Mouse (Mus musculus) liver, embryonic 13.5 days (tissue): ENCODE measurements around the gene Prss46. TPM values are rescaled to one million over a fixed set of nuclear protein-coding genes. Genes with fewer than 3 reads are reported as not detected.
A peak's percentile ranks its signal among the peaks of the same experiment; 100 is the strongest.

Experiments used
- ATAC-seq: fragments of 200-750 bp; cut with Nextera tagmentation; 2 replicates; pipeline ENCODE4 v1.8.0; 2017; ENCODE audit warnings: low read depth, mild to moderate bottlenecking, moderate number of reproducible peaks, moderate library complexity
- DNase-seq: peaks from one replicate; pipeline ENCODE4 v3.0.0; 2022
- H3K27ac ChIP-seq: fragments of 300-500 bp; sonication (generic); 2 replicates; pipeline ENCODE4 v1.5.1; 2015; ENCODE audit warnings: moderate library complexity, mild to moderate bottlenecking, inconsistent platforms
- H3K27me3 ChIP-seq: fragments of 300-500 bp; sonication (generic); 2 replicates; pipeline ENCODE4 v1.6.1; 2015; ENCODE audit warnings: mild to moderate bottlenecking, inconsistent platforms
- H3K36me3 ChIP-seq: fragments of 300-500 bp; sonication (generic); 2 replicates; pipeline ENCODE4 v1.6.1; 2015; ENCODE audit warnings: mild to moderate bottlenecking, inconsistent platforms
- H3K4me1 ChIP-seq: fragments of 300-500 bp; sonication (generic); replicated peaks from 2 replicates; pipeline ENCODE4 v1.6.1; 2015; ENCODE audit warnings: inconsistent platforms
- H3K4me2 ChIP-seq: fragments of 300-500 bp; sonication (generic); 2 replicates; pipeline ENCODE4 v1.6.1; 2015; ENCODE audit warnings: inconsistent platforms, mild to moderate bottlenecking, moderate library complexity
- H3K4me3 ChIP-seq: fragments of 300-500 bp; sonication (generic); replicated peaks from 2 replicates; pipeline ENCODE4 v1.5.1; 2015; ENCODE audit warnings: mild to moderate bottlenecking, inconsistent platforms
- H3K9ac ChIP-seq: fragments of 300-500 bp; sonication (generic); 2 replicates; pipeline ENCODE4 v1.6.1; 2015; ENCODE audit warnings: mild to moderate bottlenecking, inconsistent platforms
- H3K9me3 ChIP-seq: fragments of 300-500 bp; sonication (generic); replicated peaks from 2 replicates; pipeline ENCODE4 v1.6.1; 2016; ENCODE audit warnings: inconsistent platforms
- WGBS: fragments of 180-500 bp; shearing (Covaris S2); methylation state at CpG from one replicate; pipeline ENCODE4 v1.1.7; 2015; ENCODE audit not compliant: insufficient replicate concordance; 5-methylcytosine and 5-hydroxymethylcytosine counted together
- polyA plus RNA-seq: library from polyadenylated mRNA; unstranded; fragments of >200 nt; fragmentation: Nextera tagmentation; extraction: Ambion mirVana; gene quantifications from 2 replicates; pipeline ENCODE4 v1.2.1, GENCODE M21; 2015

The Prss46 gene
- polyA plus RNA-seq, 1 experiment from 2014 or later: not detected

DNA sequence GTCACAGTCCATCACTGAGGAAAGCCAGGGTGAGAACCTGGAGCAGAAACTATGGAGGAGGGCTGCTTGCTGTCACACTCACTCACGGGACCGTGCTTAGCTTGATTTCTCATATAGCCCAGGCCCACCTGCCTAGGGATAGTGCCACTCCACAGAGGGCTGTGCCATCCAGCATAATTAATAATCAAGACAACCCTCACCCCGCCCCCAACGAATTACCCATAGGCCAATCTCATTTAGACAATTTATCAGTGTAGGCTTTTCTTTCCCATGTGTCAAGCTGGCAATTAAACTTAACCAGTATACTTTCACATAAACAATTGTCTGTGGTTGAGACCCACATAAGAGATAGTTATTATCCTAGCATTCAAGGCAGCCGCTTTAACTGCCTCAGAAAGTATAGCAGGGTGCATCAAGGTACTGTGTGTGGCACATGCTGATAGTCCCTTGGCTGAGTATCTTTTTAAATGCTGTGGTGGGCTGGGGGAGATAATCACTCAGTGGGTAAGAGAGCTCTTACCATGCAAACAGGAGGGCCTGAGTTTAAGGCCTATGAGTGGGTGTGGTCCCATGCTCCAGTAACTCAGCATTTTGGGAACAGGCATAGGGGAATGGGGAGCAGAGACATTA, 14.8 kb downstream of the Prss46 start:
- peak overlapping the region; percentile 69; the same call in 1 of the 2 replicates for H3K9ac ChIP-seq
- DNase-seq (peak; percentile 64), ATAC-seq (peak; percentile 94)
- H3K4me1 ChIP-seq: peaks cover 49% of the 10 kb centered on the region
- H3K36me3 ChIP-seq: no peaks in the 10 kb centered on the region
- H3K27ac ChIP-seq: peak overlapping the region; percentile 91
- H3K4me2 ChIP-seq: peak overlapping the region; percentile 86
- H3K27me3 ChIP-seq: peaks cover 5% of the 10 kb centered on the region; the same call in 1 of the 2 replicates
- WGBS: 19% methylated on average over 5 of the region's 5 CpGs
- peak overlapping the region; percentile 67 for H3K4me3 ChIP-seq
- H3K9me3 ChIP-seq: no peaks in the 10 kb centered on the region

DNA sequence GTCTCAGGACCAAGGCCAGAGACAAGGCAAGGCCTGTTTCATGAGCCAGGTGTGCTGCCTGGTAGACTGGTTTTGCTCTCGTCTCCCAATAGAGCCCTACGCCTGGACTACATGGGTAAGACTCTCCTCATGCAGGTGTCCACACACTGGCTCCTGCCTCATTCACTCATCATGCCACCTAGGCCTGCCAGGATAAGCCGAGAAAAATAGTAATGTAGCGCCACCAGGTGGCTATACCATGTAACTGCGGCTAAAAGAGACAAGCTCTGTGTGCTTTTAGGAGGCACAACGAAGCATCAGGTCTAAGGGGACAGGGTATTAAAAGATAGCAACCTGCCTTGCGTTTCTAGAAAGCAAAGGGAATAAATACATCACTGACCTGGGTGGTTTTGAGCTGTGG, 26.7 kb downstream of the Prss46 start:
- no peaks in the 10 kb centered on the region for H3K36me3 ChIP-seq
- H3K27me3 ChIP-seq: peaks cover 35% of the 10 kb centered on the region
- DNase-seq: no peak
- H3K9me3 ChIP-seq: no peaks in the 10 kb centered on the region
- no peak overlapping the region for H3K4me2 ChIP-seq
- no peak overlapping the region for H3K4me3 ChIP-seq
- H3K9ac ChIP-seq: no peak overlapping the region
- H3K27ac ChIP-seq: no peak overlapping the region
- ATAC-seq: peak; percentile 22
- 11% methylated on average over 7 of the region's 7 CpGs for WGBS
- H3K4me1 ChIP-seq: peaks cover 15% of the 10 kb centered on the region

DNA sequence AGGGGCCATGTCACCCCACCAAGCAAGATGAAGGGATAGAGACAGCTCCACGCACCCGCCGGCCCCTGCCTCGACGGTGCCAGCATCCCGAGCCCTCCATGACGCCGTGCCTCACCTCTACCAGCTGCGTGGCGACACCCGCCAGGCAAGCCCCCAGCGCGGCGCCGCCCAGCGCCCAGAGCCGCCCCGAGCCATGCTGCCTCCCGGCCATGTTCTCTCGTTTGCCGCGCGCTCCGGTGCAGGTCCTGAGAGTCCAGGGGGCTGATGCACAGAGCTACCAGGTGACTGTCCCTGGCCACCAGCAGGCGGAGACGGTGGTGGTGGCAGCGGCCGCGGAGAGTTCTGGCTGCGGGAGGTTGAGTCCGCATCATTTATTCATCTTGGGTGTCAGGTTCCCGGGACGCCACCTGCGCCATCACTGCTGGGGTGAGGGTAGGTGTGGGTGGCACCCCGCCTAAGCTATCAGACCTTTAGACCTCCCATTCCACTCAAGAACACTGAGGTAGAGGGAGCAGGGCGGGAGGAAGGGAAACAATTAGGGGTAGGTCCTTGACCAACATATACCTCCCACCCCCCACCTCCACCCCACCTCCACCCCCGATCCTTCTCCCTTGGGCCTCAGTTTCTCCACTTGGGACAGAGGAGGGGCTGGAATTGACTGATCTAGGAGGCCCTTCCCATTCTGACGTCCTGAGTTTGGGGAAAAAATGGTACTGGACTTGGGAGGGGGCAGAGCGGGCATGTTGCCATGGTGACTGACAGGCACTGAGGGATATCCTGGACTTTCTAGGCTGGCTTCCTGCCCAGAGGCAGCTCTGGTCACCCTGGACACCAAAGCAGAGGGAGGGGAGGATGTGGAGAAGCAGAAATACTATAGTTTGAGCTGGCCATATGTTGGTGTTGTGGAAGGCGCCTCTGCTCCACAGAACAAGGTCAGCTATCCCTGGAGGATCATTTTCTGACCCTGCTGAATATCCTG, 29.7 kb downstream of the Prss46 start:
- H3K9ac ChIP-seq: peak overlapping the region; percentile 13; the same call in 1 of the 2 replicates
- peak overlapping the region; percentile 28 for H3K4me3 ChIP-seq
- no peak for ATAC-seq
- H3K9me3 ChIP-seq: no peaks in the 10 kb centered on the region
- H3K27me3 ChIP-seq: peaks cover 44% of the 10 kb centered on the region
- DNase-seq: no peak
- H3K27ac ChIP-seq: peak overlapping the region; percentile 14; the same call in 1 of the 2 replicates
- peak overlapping the region; percentile 44 for H3K4me2 ChIP-seq
- H3K36me3 ChIP-seq: no peaks in the 10 kb centered on the region
- peaks cover 29% of the 10 kb centered on the region for H3K4me1 ChIP-seq
- WGBS: 13% methylated on average over 40 of the region's 40 CpGs

DNA sequence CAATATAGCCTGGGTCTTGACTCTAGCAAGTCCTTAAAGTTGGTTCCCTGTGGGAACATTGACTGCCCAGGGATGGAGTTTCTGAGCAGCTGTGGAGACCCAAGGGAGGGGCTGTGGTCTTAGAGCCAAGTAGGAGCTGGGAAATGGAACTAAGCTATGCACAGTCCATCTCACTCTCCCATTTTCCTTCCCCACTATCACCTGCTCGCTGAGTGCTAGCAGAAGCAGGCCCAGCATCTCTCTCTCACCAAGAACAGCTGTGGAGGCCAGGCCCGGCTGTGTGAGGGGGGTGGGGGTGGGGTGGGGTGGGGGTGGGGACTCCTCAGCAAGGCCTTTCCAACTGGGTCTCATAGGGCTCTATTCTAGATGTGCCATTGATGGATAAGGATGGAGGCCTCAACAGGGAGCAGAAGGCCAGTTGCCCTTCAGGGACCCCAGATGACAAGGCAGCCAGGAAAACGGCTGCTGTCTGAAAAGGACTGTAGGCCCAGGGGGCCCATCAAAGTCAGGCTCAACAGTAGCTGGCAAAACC, 30.4 kb downstream of the Prss46 start:
- Histone ChIP-seq H3K36me3 (no peaks in the 10 kb centered on the region), H3K4me3 (no peak overlapping the region), H3K27ac (peak overlapping the region; percentile 63), H3K27me3 (peaks cover 52% of the 10 kb centered on the region), H3K4me1 (peaks cover 29% of the 10 kb centered on the region), H3K9me3 (no peaks in the 10 kb centered on the region), H3K4me2 (no peak overlapping the region), H3K9ac (no peak overlapping the region)
- DNase-seq: no peak
- 31% methylated on average over 3 of the region's 3 CpGs for WGBS
- no peak for ATAC-seq

DNA sequence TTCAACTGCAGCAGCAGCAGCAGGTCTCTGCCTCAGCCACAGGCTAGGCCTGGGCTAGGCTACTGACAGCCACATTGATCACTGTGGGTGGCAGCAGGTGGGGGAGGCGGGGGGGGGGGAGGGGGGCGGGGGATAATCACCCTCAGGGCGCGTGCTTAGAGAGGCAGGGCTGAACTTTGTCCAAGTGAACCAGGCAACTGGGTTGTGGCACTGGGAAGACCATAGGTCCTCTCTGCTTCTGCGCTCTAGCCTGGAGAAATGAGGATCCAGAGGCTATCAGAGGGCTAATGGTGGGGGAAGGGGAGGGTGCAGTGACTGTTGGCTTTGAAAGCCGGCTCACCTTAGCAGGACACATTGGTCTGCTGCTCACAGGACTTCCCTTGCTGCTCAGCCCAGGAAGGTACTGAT, 31.0 kb downstream of the Prss46 start:
- Histone ChIP-seq H3K4me3 (no peak overlapping the region), H3K9me3 (no peaks in the 10 kb centered on the region), H3K27me3 (peaks cover 57% of the 10 kb centered on the region), H3K4me1 (peaks cover 29% of the 10 kb centered on the region), H3K4me2 (no peak overlapping the region), H3K27ac (peak overlapping the region; percentile 67), H3K9ac (no peak overlapping the region), H3K36me3 (no peaks in the 10 kb centered on the region)
- ATAC-seq: peak; percentile 63
- DNase-seq: no peak
- WGBS: 47% methylated on average over 4 of the region's 6 CpGs

DNA sequence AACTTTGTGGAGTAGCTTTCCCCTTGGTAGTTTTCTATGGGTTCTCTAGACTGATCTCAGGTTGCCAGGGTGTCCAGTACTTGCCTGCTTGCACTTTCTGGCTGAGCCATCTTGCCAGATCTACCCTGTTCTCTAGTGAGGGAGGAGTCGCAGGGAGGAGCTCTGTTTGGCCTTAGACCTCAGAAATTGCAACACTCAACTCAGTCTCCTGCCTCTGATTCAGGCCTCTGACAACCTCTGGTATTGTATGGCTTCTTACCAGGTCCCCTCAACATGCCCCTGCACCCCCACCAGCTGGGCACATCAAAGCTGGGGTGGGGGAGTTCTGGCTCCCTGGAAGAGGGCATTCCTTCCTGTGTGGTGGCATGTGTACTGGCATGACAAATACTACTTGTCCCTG, 33.0 kb downstream of the Prss46 start:
- Histone ChIP-seq H3K36me3 (no peaks in the 10 kb centered on the region), H3K9ac (no peak overlapping the region), H3K27me3 (peaks cover 68% of the 10 kb centered on the region), H3K4me2 (peak overlapping the region; percentile 11; the same call in 1 of the 2 replicates), H3K9me3 (no peaks in the 10 kb centered on the region), H3K4me3 (no peak overlapping the region), H3K4me1 (peaks cover 44% of the 10 kb centered on the region), H3K27ac (peak overlapping the region; percentile 36; the same call in 1 of the 2 replicates)
- 57% methylated on average over 1 of the region's 1 CpGs for WGBS
- DNase-seq (no peak), ATAC-seq (no peak)

DNA sequence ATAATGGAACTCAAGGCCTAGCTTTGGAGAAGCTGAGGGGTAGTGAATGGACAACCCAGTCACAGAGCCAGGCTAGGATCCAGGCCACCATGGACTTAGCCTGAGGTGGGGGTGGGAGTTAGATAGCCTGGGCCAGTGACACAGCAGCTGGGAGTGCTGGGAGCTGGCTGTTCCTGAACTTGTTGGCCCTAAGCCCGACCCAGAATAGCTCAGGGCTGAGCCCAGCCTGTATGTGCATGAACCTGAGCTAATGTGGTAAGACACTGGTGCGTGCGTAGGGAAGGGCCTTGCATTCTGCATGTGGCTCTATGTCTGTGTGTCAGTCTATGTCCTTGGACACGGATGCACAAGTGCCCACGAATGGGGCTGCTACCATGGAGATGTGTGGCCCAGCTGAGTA, 33.6 kb downstream of the Prss46 start:
- H3K27me3 ChIP-seq: peaks cover 63% of the 10 kb centered on the region
- H3K4me1 ChIP-seq: peaks cover 44% of the 10 kb centered on the region

DNA sequence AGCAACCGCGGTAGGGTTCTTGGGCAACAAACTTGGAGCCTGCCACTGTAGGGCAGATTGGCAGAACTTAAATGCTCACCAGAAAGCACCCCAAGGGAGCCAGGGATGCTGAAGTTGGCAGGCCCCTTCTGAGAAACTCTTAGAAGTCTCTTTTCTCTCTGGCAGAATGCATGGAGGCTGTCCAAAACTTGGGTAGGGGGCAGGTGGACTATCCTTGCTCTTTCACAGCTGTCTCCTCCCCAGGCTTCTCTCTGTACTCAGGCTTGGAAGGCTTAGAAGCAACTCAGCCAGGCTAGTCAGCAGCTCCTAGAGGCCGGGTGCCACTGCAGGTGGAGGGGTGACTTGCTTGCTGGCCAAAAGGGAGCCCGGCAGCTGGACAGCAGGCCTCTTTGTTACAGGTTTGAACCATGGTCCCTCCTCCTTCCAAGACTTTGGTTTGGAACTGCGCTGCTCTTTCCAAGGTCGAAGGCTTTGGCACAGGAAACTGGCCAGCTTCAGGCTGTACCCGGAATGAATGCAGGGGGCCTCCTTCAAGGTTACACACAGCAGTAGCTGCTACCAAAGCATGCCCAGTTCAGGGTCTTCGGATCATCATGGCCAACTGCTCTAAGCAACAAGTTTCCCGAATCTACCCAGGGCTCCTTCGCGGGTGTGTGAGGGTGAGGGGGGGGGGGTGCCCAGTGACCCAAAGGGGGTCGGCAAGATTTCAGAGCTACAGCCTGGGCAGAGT, 35.0 kb downstream of the Prss46 start, which contains the start of gene Als2cl:
TSS of gene Als2cl (plus strand) at position 680 of the 730 bp plus-strand sequence.
- peak within 1 kb of the TSS; percentile 57 for H3K4me3 ChIP-seq
- H3K27me3 ChIP-seq: peaks cover 48% of the 10 kb centered on the region
- H3K4me1 ChIP-seq: peaks cover 36% of the 10 kb centered on the region
- peak within 1 kb of the TSS; percentile 55; the same call in 1 of the 2 replicates for H3K9ac ChIP-seq
- H3K27ac ChIP-seq: peak within 1 kb of the TSS; percentile 61; the same call in 1 of the 2 replicates
- WGBS: 21% methylated on average over 12 of the region's 12 CpGs
- H3K36me3 ChIP-seq: no peaks in the 10 kb centered on the region; the same call in 1 of the 2 replicates
- peak within 1 kb of the TSS; percentile 62 for H3K4me2 ChIP-seq
- ATAC-seq (no peak), DNase-seq (no peak)
- no peaks in the 10 kb centered on the region for H3K9me3 ChIP-seq

More for the DNA sequence above, 33.6 kb downstream of the Prss46 start:
- WGBS: 69% methylated on average over 5 of the region's 5 CpGs
- Histone ChIP-seq H3K4me3 (no peak overlapping the region), H3K4me2 (peak overlapping the region; percentile 62; the same call in 1 of the 2 replicates), H3K9ac (no peak overlapping the region), H3K36me3 (no peaks in the 10 kb centered on the region), H3K9me3 (no peaks in the 10 kb centered on the region), H3K27ac (peak overlapping the region; percentile 55)
- ATAC-seq: peak; percentile 31
- no peak for DNase-seq

DNA sequence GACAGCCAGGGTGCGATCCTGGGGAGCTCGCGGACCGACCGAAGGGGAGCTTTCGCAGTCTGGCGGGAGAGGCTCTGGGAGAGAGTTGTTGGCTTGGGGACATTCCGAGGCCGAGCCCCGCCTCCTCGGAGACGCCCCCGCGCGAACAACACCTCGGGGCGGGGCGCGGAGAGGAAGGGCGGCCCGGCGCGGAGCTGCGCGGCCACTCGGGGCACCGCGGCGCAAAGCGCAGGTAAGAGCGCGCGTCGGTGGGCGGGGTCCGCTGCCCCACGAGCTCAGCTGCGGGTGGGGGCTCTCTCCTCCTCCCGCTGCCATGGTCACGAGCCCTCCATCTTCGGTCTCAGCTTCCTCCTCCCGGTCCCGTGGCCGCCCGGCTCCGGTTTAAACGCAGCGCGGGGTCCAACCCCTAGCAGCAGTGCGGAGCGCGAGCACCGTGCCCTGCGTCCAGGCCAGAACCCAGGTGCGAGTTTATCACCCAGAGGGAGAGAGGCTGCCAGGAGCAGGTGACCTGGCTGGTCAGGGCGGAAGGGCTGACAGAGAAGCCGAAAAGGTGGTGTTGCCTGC, 35.8 kb downstream of the Prss46 start, which contains the start of gene Tmie:
TSS of gene Tmie (minus strand) at position 116 of the 564 bp plus-strand sequence.
- peak within 1 kb of the TSS; percentile 57 for H3K4me3 ChIP-seq
- peaks cover 42% of the 10 kb centered on the region for H3K27me3 ChIP-seq
- peak within 1 kb of the TSS; percentile 55; the same call in 1 of the 2 replicates for H3K9ac ChIP-seq
- H3K36me3 ChIP-seq: no peaks in the 10 kb centered on the region; the same call in 1 of the 2 replicates
- DNase-seq: no peak
- peaks cover 29% of the 10 kb centered on the region for H3K4me1 ChIP-seq
- under 1% methylated on average over 57 of the region's 57 CpGs for WGBS
- peak; percentile 37 for ATAC-seq
- no peaks in the 10 kb centered on the region for H3K9me3 ChIP-seq
- H3K4me2 ChIP-seq: peak within 1 kb of the TSS; percentile 62
- peak within 1 kb of the TSS; percentile 61; the same call in 1 of the 2 replicates for H3K27ac ChIP-seq

DNA sequence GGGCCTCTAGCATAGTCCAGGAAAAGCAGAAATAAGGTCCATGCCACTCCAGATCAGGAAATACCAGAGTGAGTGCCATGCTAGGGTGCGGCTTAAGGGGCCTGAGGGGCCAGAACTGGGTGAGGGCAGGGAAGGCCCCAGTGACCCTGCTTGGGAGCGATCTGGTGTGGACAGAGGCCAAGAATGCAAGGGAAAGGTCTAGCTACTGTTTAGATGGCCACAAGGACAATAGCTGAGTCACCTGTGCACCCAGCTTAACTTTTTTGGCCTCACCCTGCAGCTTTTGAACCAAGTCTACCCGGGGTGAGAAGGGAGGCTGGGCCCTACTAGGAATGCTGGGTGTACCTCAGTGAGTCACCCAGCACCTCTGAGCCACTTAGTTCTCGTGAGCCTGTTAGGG, 36.5 kb downstream of the Prss46 start:
- WGBS: 48% methylated on average over 4 of the region's 4 CpGs
- H3K4me3 ChIP-seq: peak overlapping the region; percentile 57
- H3K9me3 ChIP-seq: no peaks in the 10 kb centered on the region
- H3K4me2 ChIP-seq: peak overlapping the region; percentile 62
- peaks cover 39% of the 10 kb centered on the region for H3K27me3 ChIP-seq
- no peak overlapping the region for H3K27ac ChIP-seq
- DNase-seq: no peak
- no peak for ATAC-seq
- H3K4me1 ChIP-seq: peaks cover 29% of the 10 kb centered on the region
- no peak overlapping the region for H3K9ac ChIP-seq
- H3K36me3 ChIP-seq: no peaks in the 10 kb centered on the region; the same call in 1 of the 2 replicates
